Mouse (Mus musculus) liver, adult (tissue): ENCODE results near the gene Acads.

Source experiments
- GATA4 ChIP-seq: IDR thresholded peaks from 2 replicates; pipeline ENCODE4 v1.6.1; 2014; ENCODE audit warnings: mild to moderate bottlenecking, low read length; ENCODE audit not compliant: insufficient replicate concordance

Acads gene

DNA sequence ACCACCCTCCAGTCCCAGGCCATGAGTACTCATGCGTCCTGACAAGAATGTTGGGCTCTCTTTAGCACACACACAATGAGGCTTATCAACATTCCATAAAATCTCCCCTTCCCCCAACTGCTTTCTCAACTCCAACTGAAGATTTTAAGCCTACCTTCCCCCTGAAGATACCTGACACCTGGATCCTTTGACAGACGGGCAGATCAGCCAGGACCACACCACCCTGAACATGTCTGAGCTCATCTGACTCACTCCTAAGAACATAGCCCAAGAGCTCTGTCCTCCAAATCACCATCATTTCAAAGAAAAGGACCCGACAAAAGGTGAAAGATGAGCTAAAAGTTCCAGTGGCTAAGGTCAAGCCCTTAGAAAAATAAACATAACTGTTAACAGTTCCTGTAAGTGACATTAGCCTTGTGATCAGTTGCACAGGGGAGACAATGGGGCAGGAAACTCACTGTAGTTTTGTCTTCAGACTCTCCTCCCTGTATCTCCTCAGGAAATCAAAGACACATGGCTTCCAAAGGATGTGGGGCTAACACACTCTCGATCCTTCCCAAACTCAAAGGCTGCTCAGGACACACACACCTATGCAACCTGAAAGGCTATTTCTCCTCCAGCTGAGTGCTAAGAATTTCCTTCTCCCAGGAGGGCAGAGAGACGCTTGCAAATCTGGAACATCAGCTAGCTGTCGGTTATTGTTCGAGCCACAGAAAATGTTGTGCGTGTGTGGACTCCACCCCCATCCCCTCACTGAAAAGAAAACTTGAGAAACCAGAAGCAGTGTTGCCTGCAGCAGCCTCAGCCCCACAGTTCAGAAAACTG lies 33.2 kb upstream of the Acads start:
- TF ChIP-seq GATA4: no peak

DNA sequence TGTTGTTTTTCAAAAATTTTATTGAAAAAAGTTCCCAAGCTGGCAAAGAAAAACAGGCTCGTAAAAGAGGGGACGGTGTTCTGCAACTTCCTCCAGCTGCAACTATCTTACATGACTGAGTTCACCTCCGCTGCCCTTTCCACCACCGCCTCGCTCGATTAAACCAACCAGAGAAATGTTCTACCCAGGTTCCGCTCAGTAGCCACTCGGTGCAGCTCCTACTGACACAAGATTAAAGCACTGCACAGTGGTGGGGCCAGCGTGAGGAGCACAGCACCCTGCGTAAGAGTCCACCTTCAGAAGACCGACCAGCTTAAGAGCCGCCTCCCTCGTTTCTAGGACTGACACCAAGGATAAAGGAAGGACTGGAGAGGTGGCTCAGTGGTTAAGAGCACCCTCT lies 32.3 kb upstream of the Acads start:
- no peak for TF ChIP-seq GATA4

DNA sequence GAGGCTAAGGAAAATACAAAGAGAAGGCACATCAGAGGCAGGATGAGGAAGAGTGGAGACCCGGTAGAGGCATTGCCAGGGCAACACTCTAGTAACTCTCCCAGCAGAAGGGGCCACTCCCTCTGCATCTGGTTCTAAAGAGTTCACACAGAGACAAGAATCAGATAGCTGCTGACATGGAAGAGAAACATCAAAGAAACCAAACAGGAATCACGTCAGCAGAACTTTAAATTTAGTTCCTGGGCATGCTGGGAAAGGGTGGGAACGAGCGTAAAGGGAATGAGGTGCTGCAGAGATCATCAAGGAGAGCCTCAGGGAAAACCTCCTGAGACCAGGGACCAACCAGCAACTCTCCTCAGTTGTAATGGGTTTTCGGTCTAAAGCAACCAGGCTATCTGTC lies 31.8 kb upstream of the Acads start:
- no peak for TF ChIP-seq GATA4

DNA sequence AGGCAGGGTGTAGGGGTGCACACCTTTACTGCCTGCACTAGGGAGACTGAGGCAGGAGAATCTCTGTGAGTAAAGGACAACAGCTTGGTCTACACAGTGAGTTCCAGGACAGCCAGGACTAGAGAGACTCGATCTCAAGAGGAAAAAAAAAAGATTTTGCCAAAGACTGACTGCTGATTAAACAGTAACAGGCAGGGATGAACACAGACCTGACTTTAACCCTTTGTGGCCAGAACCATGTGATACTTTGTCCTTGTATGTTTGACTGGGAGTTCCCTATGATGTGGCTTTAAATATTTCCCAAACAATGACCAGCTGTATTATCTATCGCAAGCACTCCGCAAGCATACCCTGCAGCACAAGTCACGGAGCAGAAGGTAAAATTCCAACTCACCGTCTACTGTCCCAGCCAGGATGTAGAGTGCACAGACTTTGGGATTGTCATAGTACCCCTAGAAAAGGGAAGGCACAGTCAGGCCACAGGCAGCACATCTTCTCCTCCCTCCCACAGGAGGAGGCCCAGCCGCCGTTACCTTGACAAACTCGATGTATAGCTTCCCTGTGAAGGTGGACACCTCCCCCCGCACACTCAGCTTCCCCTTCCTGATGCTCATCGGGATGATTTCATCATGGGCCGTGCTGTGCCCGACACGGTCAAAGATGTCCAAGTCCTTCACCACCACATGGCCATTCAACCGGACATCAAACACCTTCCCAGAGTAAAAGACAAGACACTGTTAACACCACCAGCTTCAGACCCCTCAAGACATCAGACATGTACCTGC lies 30.7 kb upstream of the Acads start:
- no peak for TF ChIP-seq GATA4

DNA sequence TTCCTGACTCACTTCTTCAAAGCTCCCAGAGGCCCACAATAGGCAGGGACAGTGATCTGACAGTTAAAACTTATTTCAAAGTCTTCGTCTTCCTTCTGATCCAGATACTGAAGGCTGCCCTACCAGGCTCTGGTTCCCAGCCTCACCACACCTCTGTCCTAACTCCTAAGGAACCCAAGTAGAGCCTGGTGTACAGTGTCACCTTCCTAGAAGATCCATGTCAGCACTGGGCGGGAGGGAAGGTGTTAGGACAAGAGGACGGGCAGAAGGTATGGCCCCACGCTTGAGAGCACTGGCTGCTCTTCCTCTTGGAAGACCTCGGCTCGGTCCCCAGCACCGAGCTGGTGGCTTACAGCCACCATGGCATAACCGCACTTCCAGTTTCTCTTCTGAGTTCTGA lies 29.2 kb upstream of the Acads start:
- TF ChIP-seq GATA4: no peak

DNA sequence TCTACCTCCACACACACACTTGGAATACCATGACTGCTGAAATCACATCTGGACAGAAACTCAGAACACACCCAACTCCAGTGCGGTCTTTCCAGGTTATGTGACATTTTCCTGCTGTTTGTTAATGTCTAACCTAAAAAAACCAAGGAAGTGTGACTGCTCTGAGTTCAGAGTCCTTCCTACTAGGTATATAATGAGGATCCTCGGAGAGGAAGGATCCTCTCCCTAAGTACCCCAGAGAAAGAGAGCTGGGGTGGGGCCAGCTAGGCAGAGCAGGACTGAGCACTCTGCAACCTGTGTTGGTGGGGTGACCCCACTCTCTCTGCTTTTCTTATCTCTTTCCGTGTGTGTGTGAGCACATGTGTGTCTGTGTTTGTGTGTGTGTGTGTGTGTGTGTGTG lies 28.2 kb upstream of the Acads start:
- no peak for TF ChIP-seq GATA4

DNA sequence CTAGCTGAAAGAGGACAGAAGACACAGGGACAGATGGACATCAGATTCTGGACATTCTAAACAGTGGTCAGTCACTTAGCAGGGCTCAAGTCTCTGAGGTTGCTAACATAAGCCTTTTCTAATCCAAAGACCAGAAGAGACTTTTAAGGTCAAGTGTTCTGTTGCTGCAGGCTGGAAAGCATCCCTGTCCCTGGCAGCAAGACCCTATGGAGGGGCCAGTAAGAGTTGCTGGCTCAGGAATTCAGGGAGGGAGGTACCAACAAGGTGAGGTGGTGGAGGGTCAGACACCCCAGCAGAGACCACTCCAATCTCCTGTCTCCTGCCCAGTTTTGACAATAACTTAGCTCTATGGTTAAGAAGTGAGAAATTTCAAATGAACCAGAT lies 27.6 kb upstream of the Acads start:
- no peak for TF ChIP-seq GATA4

DNA sequence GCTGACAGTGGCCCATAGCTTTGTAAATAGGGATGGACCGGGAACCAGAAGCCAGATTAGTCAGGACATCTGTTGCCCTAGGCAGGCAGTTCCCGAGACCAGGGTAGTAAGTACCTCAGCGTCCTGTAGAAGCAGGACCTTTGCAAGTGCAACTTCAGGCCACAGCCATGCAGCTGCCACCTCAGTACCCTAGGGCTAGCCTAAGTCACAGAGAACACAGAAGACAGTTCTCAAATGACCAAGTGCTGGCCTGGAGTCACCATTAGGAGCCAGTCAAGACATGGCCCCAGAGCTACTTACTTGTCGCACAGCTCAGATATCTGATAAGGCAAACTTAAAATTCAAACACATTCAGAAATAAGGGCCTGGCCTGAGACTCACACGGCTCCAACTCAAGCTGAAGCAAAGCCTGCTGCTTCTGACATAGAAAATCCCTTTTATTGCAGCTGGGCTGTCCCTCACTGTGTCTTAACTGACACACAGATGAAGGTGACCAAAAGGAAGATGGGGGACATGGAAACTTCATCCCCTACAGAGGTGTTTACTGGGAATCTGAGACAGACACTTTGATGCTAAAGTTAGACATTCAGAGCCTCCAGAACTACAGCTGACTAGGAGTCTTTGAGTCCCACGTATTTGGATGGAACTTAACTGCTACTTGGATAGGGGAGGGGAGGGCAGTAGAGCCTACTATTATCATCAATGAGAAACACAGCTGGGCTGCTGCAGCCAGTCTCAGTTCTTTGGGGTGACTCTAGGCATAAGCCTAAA lies 27.0 kb upstream of the Acads start:
- no peak for TF ChIP-seq GATA4

DNA sequence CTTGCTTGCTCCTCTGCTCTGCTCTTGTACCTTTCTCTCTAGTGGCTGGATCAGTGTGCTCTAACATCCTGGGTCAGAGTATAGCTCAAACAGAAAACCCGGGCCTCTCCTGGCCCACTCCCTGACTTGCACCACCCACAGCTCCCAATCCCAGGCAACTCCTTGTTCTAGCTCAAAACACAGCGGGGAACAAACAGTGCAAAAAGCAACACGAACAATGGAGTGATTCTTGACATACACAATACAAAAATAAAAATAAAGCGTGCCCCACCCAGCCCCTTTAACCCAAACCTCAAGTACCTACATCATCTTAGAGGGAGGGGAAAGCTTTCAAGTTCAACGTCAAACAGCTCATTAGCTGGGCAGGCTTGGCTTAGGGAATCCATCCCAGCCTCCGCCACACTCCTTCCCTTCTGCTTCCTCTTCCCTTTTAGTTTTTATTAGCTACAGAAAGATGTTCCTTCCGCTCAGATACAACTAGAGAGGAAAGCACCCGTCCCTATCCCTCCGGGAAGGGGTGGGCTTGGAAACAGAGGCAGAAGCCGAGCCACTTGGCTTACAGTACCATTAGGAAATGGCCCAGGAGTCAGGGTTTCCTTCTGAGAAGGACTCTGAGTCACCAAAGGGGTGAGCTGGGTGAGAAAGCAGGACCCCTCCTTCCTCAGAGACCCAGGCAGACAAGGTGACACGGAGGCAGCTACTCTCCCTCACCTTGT lies 26.3 kb upstream of the Acads start:
- TF ChIP-seq GATA4: no peak

DNA sequence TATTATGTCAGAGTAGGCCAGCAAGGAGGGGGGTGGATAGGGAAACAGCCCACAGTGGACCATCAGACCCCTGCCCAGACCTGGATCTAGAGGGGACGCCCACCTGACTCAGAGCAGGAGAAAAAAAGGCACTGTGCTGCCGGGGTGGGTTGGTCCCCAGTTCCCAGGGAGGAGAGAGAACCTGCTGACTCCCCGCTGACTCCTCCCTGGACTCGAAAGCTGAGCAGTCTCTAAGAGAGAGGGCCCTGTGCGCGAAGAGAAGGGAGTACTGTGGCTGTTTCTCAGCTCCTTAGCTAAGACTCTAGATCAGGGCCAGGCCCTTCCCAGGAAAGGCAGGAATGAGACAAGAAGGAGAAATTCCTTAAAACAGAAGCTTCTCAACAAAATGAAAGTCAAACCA lies 25.3 kb upstream of the Acads start:
- no peak for TF ChIP-seq GATA4

DNA sequence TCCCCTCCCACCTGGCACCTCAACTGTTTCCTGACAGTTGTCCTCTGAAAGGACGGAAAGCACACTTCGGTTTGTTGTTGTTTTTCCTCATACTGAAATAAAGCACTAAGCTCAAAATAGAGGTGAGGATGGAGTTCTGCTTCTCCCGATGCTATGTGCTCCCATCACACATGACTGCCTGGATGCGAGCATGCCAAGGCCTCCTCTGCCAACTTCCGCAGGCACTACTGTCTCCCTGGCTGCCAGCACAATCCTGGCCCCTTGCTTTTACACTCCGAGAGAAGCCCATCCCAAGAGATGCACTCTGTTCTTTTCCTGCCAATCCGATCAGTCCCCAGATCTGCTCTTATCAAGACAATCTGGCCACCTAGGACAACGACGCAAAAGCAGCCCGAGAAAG lies 24.4 kb upstream of the Acads start:
- no peak for TF ChIP-seq GATA4

DNA sequence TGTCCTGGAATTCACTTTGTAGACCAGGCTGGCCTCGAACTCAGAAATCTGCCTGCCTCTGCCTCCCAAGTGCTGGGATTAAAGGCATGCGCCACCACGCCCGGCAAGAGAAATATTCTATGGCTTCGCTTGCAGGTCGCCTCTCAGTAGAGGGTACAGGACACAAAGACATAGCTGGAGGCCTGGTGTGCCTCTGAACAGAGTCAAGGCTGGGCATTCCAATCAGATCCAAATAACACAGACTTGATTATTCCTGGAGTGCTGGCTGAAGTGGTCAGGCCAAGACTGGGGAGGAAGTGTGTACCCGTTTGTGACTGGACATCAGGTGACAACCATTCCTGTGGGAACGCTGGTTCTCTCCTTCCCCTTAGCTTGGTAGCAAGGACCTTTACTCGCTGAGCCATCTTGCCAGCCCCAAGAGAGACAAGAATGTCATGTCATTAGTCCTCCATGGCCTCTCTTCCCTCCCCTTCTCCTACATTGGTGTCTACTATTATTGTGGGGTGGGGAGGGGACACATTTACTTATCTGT lies 23.1 kb upstream of the Acads start:
- TF ChIP-seq GATA4: no peak

DNA sequence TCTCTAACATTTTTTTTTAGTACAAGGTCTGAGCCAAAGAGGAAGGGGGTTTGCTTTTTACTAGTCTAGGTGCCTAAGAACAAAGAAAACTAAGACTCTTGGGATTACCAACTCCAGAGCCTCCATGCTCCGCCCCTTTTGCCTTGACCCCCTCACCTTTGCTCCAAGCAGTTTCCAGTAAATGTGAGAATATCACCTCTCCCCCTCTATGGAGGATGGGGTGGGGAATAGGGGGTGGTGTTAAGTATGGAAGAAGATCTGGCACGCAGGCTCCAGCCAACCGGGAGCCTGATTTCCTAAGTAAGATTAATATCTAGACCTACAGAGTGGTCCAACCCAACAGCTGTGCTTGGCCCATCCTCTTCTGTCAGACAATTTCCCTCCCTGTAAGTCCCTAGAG lies 21.6 kb upstream of the Acads start:
- TF ChIP-seq GATA4: no peak

DNA sequence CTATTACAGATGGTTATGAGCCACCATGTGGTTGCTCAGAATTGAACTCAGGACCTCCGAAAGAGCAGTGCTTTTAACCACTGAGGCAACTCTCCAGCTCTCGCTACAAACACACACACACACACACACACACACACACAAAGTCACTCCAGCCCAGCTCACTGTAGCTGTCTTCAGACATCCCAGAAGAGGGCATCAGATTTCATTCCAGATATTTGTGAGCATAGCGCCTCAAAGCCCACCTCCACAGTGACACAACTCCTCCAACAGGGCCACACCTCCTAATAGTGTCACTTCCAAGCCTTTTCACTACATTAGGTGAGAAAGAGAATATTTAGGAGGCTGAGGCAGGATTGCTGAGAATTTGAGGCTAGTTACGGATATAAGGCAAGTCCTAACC lies 20.0 kb upstream of the Acads start:
- TF ChIP-seq GATA4: no peak
